Mouse (Mus musculus) ES-Bruce4 (cell line): ENCODE results near the gene Tmem104. TPM values are rescaled to one million over a fixed set of nuclear protein-coding genes. Genes with fewer than 3 reads are reported as not detected.
A peak's percentile ranks its signal among the peaks of the same experiment; 100 is the strongest.

ENCODE experiments used
- H3K27ac ChIP-seq: 2 replicates; pipeline ENCODE4 v1.5.1; 2012; ENCODE audit warnings: low read length, inconsistent platforms; ENCODE audit not compliant: insufficient read depth
- H3K27me3 ChIP-seq: 2 replicates; pipeline ENCODE4 v1.6.1; 2012; ENCODE audit warnings: mild to moderate bottlenecking, low read length, inconsistent platforms; ENCODE audit not compliant: control insufficient read depth, poor library complexity, insufficient read depth, severe bottlenecking
- H3K36me3 ChIP-seq: 2 replicates; pipeline ENCODE4 v1.6.1; 2012; ENCODE audit warnings: inconsistent platforms, mild to moderate bottlenecking, low read length, moderate library complexity; ENCODE audit not compliant: control insufficient read depth, poor library complexity, insufficient read depth, severe bottlenecking
- H3K4me1 ChIP-seq: one replicate; pipeline ENCODE4 v1.8.1; 2011; ENCODE audit warnings: low read length; ENCODE audit not compliant: control insufficient read depth, insufficient read depth
- H3K4me3 ChIP-seq: 2 replicates; pipeline ENCODE4 v1.5.1; 2011; ENCODE audit warnings: low read depth, mild to moderate bottlenecking, low read length
- H3K9ac ChIP-seq: 2 replicates; pipeline ENCODE4 v1.6.1; 2012; ENCODE audit warnings: low read depth, mild to moderate bottlenecking, inconsistent platforms; ENCODE audit not compliant: poor library complexity, severe bottlenecking
- H3K9me3 ChIP-seq: replicated peaks from 2 replicates; pipeline ENCODE4 v1.6.1; 2012; ENCODE audit warnings: mild to moderate bottlenecking, low read length, inconsistent platforms; ENCODE audit not compliant: control insufficient read depth, poor library complexity, insufficient read depth, severe bottlenecking
- CTCF ChIP-seq: IDR thresholded peaks from one replicate; pipeline ENCODE4 v1.8.1; 2011; ENCODE audit warnings: low read depth, low read length
- EP300 ChIP-seq: IDR thresholded peaks from 2 replicates; pipeline ENCODE4 v1.6.1; 2011; ENCODE audit warnings: low read depth, low read length; ENCODE audit not compliant: insufficient read depth
- POLR2A ChIP-seq: IDR thresholded peaks from one replicate; pipeline ENCODE4 v1.8.1; 2011; ENCODE audit warnings: low read length; ENCODE audit not compliant: insufficient read depth
- polyA plus RNA-seq: library from polyadenylated mRNA; stranded (reverse); fragments of >200 nt; gene quantifications from 2 replicates; pipeline ENCODE4 v1.2.4, GENCODE M21; 2011; ENCODE audit warnings: low read depth; ENCODE audit not compliant: missing spikeins, insufficient read depth, insufficient read length

Tmem104 gene
- polyA plus RNA-seq, 1 experiment = 8.0 TPM

DNA sequence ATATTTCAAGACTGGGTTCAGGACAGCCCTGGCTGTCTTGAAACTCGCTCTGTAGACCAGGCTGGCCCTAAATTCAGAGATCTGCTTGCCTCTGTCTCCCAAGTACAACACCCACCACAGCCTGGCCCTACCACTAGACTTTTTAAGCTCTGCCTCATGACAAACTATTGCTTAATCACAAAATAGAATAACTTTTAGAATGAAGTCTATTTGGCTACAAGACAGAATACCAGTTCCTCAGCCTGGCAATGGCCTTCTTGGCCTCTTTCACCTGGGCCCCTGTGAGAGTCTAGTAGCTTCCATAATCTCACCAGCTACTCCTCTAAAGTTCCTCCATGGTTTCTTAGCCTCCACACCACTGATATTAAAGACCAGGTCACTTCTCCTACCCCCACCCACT lies 103.0 kb downstream of the Tmem104 start:
- TF ChIP-seq EP300 (no peak), CTCF (no peak), POLR2A (no peak)

DNA sequence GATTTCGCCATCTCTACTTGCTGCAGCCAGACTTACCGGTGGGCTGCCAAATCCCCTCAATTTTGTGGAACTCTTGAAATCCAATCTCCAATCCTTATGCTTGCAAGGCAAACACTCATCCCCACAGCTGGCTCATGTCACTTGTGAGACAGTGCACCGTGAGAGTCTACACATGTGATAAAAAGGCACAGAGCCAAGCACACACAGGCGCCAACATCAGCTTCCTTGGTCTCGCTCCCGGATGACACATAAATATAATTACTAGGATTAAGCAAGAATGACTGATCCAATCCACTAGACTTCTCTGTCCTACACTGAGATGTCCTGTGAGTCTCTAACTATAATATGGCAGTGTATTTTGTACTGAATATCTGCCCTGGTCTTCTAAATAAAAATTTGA lies 103.6 kb downstream of the Tmem104 start:
- TF ChIP-seq CTCF (no peak), POLR2A (no peak), EP300 (no peak)
- H3K4me3 ChIP-seq = no peak overlapping the region
- H3K4me1 ChIP-seq = peaks cover 12% of the 10 kb centered on the region
- H3K27me3 ChIP-seq = no peaks in the 10 kb centered on the region
- H3K27ac ChIP-seq = no peak overlapping the region
- H3K9ac ChIP-seq = no peak overlapping the region
- H3K36me3 ChIP-seq = no peaks in the 10 kb centered on the region
- no peaks in the 10 kb centered on the region for H3K9me3 ChIP-seq

More for the DNA sequence above, 103.0 kb downstream of the Tmem104 start:
- H3K9ac ChIP-seq = no peak overlapping the region
- no peaks in the 10 kb centered on the region for H3K9me3 ChIP-seq
- no peaks in the 10 kb centered on the region for H3K27me3 ChIP-seq
- H3K36me3 ChIP-seq = no peaks in the 10 kb centered on the region
- H3K4me3 ChIP-seq = no peak overlapping the region
- H3K4me1 ChIP-seq = peaks cover 12% of the 10 kb centered on the region
- no peak overlapping the region for H3K27ac ChIP-seq

DNA sequence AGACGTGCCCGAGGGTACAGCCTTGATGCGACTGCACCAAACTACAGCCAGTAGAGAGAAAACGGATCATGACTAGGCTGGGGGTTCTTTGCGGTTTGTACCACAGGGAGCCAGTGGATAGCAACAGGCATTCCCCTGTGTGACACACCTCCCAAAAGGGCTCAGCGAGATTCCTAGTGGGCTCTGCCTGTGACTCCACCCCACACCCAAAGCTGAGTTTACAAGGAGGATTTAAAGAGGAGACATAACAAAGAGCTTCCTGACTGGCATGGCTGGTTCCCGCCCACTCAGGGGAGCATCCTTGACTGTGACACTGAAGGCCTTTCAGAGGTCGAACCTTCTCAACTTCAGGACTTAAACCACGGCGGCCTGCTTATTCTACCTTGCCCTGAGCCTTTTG lies 104.2 kb downstream of the Tmem104 start:
- Histone ChIP-seq H3K27me3 (no peaks in the 10 kb centered on the region), H3K4me3 (no peak overlapping the region), H3K4me1 (peaks cover 15% of the 10 kb centered on the region), H3K9me3 (no peaks in the 10 kb centered on the region), H3K27ac (no peak overlapping the region), H3K9ac (no peak overlapping the region), H3K36me3 (no peaks in the 10 kb centered on the region)
- TF ChIP-seq CTCF (no peak), EP300 (no peak), POLR2A (no peak)

DNA sequence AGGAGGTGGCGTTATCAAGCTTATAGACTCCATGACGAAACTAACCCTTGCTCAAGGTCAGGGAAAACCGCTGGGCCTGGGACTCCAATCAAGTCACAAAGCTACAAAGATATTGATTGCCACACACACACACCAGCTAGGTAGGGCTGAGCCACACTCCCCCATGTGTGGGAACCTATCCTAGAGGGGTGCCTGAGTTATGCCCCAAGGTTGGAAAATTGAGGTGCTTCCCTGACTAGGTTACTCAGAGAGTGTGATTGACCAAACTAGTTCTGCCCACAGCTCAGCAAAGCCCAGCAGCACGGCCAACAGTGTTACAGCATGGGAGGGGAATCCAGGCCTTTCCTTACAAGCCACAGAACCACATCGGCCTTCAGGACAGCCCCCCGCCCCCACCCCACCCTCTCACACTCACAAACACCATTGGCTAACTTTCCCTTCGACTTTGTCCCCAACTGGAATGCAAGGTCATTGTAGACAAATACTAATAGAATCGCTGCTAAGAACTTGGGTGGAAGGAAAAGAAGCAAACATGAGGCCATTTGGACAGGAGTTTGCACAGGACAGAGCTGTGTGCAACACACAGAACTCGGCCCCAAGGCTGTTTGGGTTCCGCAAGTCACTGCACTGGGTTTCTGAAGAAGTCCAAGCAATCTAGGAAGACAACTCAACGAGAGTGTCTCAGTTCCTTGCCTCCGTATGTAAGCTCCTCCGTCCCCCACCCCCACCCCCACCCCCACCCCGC lies 105.5 kb downstream of the Tmem104 start:
- H3K4me3 ChIP-seq = peak overlapping the region; percentile 41; the same call in 1 of the 2 replicates
- peak overlapping the region; percentile 16 for H3K9ac ChIP-seq
- H3K4me1 ChIP-seq = peaks cover 15% of the 10 kb centered on the region
- H3K27me3 ChIP-seq = no peaks in the 10 kb centered on the region
- TF ChIP-seq POLR2A = no peak
- TF ChIP-seq EP300 = peak; percentile 36; the same call in 1 of the 2 replicates
- no peak for TF ChIP-seq CTCF
- H3K27ac ChIP-seq = peak overlapping the region; percentile 91
- no peaks in the 10 kb centered on the region for H3K36me3 ChIP-seq
- H3K9me3 ChIP-seq = no peaks in the 10 kb centered on the region

DNA sequence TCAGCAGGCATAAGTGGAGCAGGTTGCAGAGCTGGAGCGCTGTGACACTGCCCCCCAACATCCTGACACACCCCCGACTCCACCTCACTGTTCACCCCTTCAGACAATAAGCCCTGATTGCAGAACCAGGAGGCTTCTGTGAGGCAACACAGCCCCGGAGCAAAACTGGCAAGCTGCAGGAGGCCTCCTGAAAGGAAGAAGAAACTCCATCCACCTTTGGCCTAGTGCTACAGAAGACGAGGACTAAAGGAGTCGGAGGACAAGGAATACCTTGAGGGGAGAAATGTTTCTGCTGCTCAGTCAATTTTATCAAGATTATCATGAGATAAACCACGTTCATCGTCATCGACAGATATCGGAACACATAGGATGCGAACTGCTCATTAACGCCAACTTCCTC lies 108.7 kb downstream of the Tmem104 start:
- Histone ChIP-seq H3K27me3 (no peaks in the 10 kb centered on the region), H3K9me3 (no peaks in the 10 kb centered on the region), H3K27ac (no peak overlapping the region), H3K4me1 (peaks cover 15% of the 10 kb centered on the region), H3K9ac (no peak overlapping the region), H3K4me3 (no peak overlapping the region), H3K36me3 (no peaks in the 10 kb centered on the region)
- TF ChIP-seq EP300 (0 out of 2 replicates have a peak, but pooled peaks have one; percentile 15), POLR2A (no peak), CTCF (no peak)

Other genes starting within 250 kb of the Tmem104 start
- not detected in 2 replicates for gene Cd300c, start 218.3 kb upstream of the Tmem104 start, polyA plus RNA-seq
- gene Cd300ld, start 197.6 kb upstream of the Tmem104 start, polyA plus RNA-seq = not detected in 2 replicates
- not detected in 2 replicates for gene Cd300c2, start 185.6 kb upstream of the Tmem104 start, polyA plus RNA-seq
- gene Cd300ld2, start 171.3 kb upstream of the Tmem104 start, polyA plus RNA-seq = not detected in 2 replicates
- gene Cd300ld4, start 160.5 kb upstream of the Tmem104 start, polyA plus RNA-seq = not detected in 2 replicates
- not detected in 2 replicates for gene Cd300ld5, start 149.7 kb upstream of the Tmem104 start, polyA plus RNA-seq
- gene Cd300ld3, start 139.1 kb upstream of the Tmem104 start, polyA plus RNA-seq = not detected in 2 replicates
- not detected in 2 replicates for gene Cd300e, start 125.3 kb upstream of the Tmem104 start, polyA plus RNA-seq
- gene Rab37, start 96.1 kb upstream of the Tmem104 start, polyA plus RNA-seq = 0.99 and 3.0 TPM in 2 replicates
- 1.1 TPM in 1 of 2 replicates, not detected in the other for gene Cd300lf, start 53.5 kb upstream of the Tmem104 start, polyA plus RNA-seq
- gene Slc9a3r1, start 24.1 kb upstream of the Tmem104 start, polyA plus RNA-seq = 73.2 and 77.8 TPM in 2 replicates
- gene Nat9, start 372 bp downstream of the Tmem104 start, polyA plus RNA-seq = 13.1 and 16.2 TPM in 2 replicates
- gene Grin2c, start 79.8 kb downstream of the Tmem104 start, polyA plus RNA-seq = 0.13 TPM in 1 of 2 replicates, not detected in the other
- gene Fdxr, start 89.6 kb downstream of the Tmem104 start, polyA plus RNA-seq = 11.6 and 12.8 TPM in 2 replicates
- gene Fads6, start 110.2 kb downstream of the Tmem104 start, polyA plus RNA-seq = 6.7 and 7.1 TPM in 2 replicates
- not detected in 2 replicates for gene Otop2, start 119.7 kb downstream of the Tmem104 start, polyA plus RNA-seq
- gene Ush1g, start 134.6 kb downstream of the Tmem104 start, polyA plus RNA-seq = 0.24 and 0.33 TPM in 2 replicates
- gene Otop3, start 147.2 kb downstream of the Tmem104 start, polyA plus RNA-seq = not detected in 2 replicates
- gene Hid1, start 180.3 kb downstream of the Tmem104 start, polyA plus RNA-seq = 2.5 and 3.2 TPM in 2 replicates
- 12.3 and 14.1 TPM in 2 replicates for gene Cdr2l, start 194.4 kb downstream of the Tmem104 start, polyA plus RNA-seq
- gene Mrpl58, start 216.3 kb downstream of the Tmem104 start, polyA plus RNA-seq = 50.9 and 60.6 TPM in 2 replicates
- gene Atp5h, start 232.5 kb downstream of the Tmem104 start, polyA plus RNA-seq = 340 and 358 TPM in 2 replicates
- 22.9 and 26.4 TPM in 2 replicates for gene Kctd2, start 232.6 kb downstream of the Tmem104 start, polyA plus RNA-seq